Mouse (Mus musculus) liver, embryonic 16.5 days (tissue): ENCODE data around the gene Arrdc5. TPM values are rescaled to one million over a fixed set of nuclear protein-coding genes. Genes with fewer than 3 reads are reported as not detected.

Source experiments
- polyA plus RNA-seq: library from polyadenylated mRNA; unstranded; fragments of >200 nt; fragmentation: Nextera tagmentation; extraction: Ambion mirVana; gene quantifications from 2 replicates; pipeline ENCODE4 v1.2.1, GENCODE M21; 2015

Arrdc5 gene
- polyA plus RNA-seq, 1 experiment from 2014 or later: not detected

Other genes starting within 250 kb of the Arrdc5 start
- gene Ubxn6, start 225.3 kb downstream of the Arrdc5 start, polyA plus RNA-seq: 14.1 and 15.3 TPM in 2 replicates
- gene Hdgfl2, start 220.7 kb downstream of the Arrdc5 start, polyA plus RNA-seq: 36.1 and 37.2 TPM in 2 replicates
- gene Plin4, start 190.5 kb downstream of the Arrdc5 start, polyA plus RNA-seq: 0.05 and 0.13 TPM in 2 replicates
- 5.2 and 9.7 TPM in 2 replicates for gene Plin5, start 182.7 kb downstream of the Arrdc5 start, polyA plus RNA-seq
- 4.3 and 6.2 TPM in 2 replicates for gene Lrg1, start 178.3 kb downstream of the Arrdc5 start, polyA plus RNA-seq
- 0.81 and 1.3 TPM in 2 replicates for gene Sema6b, start 159.9 kb downstream of the Arrdc5 start, polyA plus RNA-seq
- gene Tnfaip8l1, start 137.8 kb downstream of the Arrdc5 start, polyA plus RNA-seq: 3.4 and 4.1 TPM in 2 replicates
- 56.2 and 56.4 TPM in 2 replicates for gene Mydgf, start 116.4 kb downstream of the Arrdc5 start, polyA plus RNA-seq
- 19.9 and 23.5 TPM in 2 replicates for gene Dpp9, start 81.4 kb downstream of the Arrdc5 start, polyA plus RNA-seq
- 5.2 and 5.7 TPM in 2 replicates for gene Fem1a, start 43.5 kb downstream of the Arrdc5 start, polyA plus RNA-seq
- gene Ticam1, start 23.5 kb downstream of the Arrdc5 start, polyA plus RNA-seq: 3.4 and 4.2 TPM in 2 replicates
- gene Plin3, start 7.4 kb downstream of the Arrdc5 start, polyA plus RNA-seq: 35.9 and 37.6 TPM in 2 replicates
- gene Uhrf1, start 3.0 kb upstream of the Arrdc5 start, polyA plus RNA-seq: 86.0 and 89.7 TPM in 2 replicates
- gene Kdm4b, start 25.8 kb upstream of the Arrdc5 start, polyA plus RNA-seq: 6.3 and 7.0 TPM in 2 replicates
- 3.9 and 5.3 TPM in 2 replicates for gene Ptprs, start 176.2 kb upstream of the Arrdc5 start, polyA plus RNA-seq
- not detected in 2 replicates for gene Znrf4, start 212.1 kb upstream of the Arrdc5 start, polyA plus RNA-seq